Mouse (Mus musculus): ENCODE results near the gene Gm4553. TPM values are rescaled to one million over a fixed set of nuclear protein-coding genes. Genes with fewer than 3 reads are reported as not detected.
"Not testable (repeated sequence)": the region's sequence is repeated elsewhere in the genome, so short reads cannot be mapped to it uniquely, and the experiment has no call there.

Gm4553 gene
- polyA plus RNA-seq (2016; fragmentation: Nextera tagmentation; extraction: Ambion mirVana): not detected in 2 replicates

DNA sequence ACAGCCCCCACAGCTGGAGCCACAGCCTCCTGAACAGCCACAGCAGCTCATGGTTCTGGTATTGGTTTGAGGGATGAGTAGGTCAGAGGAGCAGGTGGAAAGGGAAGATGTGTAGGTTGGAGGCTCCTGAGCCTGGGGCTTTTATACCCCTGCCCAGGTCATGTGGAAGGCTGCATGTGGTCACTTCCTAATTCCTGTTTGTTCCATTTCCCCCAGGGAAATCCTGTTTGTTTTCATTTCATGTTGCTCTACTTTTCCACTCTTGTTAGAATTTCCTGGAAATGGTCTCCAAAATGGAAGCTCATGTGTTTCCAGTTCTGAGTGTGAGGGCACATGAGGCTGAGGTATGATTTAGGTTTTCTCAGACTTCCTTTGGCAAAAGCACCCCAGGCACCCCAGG is at the start of gene Gm4553:
TSS of gene Gm4553 (minus strand) at position 101 of the 400 bp plus-strand sequence.
- H3K36me3 ChIP-seq; H3K27ac ChIP-seq; ATAC-seq (ENCODE audit: insufficient number of reproducible peaks, insufficient read depth, low FRiP score, low TSS enrichment, low read depth): not testable (repeated sequence)

GRCm38 (mm10) chr7:142212136-142212535 is 46.6 kb upstream of the Gm4553 start:
- H3K27me3 ChIP-seq; H3K36me3 ChIP-seq; H3K9ac ChIP-seq (replicated peaks); H3K4me3 ChIP-seq (replicated peaks); H3K9me3 ChIP-seq; ATAC-seq (ENCODE audit: insufficient number of reproducible peaks, insufficient read depth, low FRiP score, low TSS enrichment, low read depth); H3K4me1 ChIP-seq (replicated peaks); H3K27ac ChIP-seq; H3K4me2 ChIP-seq: not testable (repeated sequence)
- 71% methylated on average over 1 of the region's 1 CpGs for WGBS

More for the DNA sequence above, at the start of gene Gm4553:
- H3K27me3 ChIP-seq; H3K4me2 ChIP-seq; H3K4me1 ChIP-seq (replicated peaks); H3K9ac ChIP-seq (replicated peaks); H3K9me3 ChIP-seq; H3K4me3 ChIP-seq (replicated peaks): not testable (repeated sequence)

GRCm38 (mm10) chr7:142211559-142211958 is 46.0 kb upstream of the Gm4553 start, which contains the start of gene Gm7579:
Gene Gm7579 (plus strand): TSS chr7:142211859.
- no peak within 1 kb of the TSS for H3K9ac ChIP-seq (replicated peaks)
- no peaks in the 10 kb centered on the region; the same call in 1 of the 2 replicates for H3K27me3 ChIP-seq
- no peaks in the 10 kb centered on the region for H3K4me1 ChIP-seq (replicated peaks)
- ATAC-seq (ENCODE audit: insufficient number of reproducible peaks, insufficient read depth, low FRiP score, low TSS enrichment, low read depth): no peak
- no peak within 1 kb of the TSS for H3K4me3 ChIP-seq (replicated peaks)
- 71% methylated on average over 1 of the region's 1 CpGs for WGBS
- no peak within 1 kb of the TSS for H3K4me2 ChIP-seq
- H3K27ac ChIP-seq: no peak within 1 kb of the TSS
- H3K36me3 ChIP-seq: no peaks in the 10 kb centered on the region
- no peaks in the 10 kb centered on the region for H3K9me3 ChIP-seq

- H3K27me3 ChIP-seq; H3K4me1 ChIP-seq (replicated peaks); H3K4me3 ChIP-seq (replicated peaks); H3K9me3 ChIP-seq; H3K27ac ChIP-seq; H3K9ac ChIP-seq (replicated peaks); H3K4me2 ChIP-seq; ATAC-seq (ENCODE audit: insufficient number of reproducible peaks, insufficient read depth, low FRiP score, low TSS enrichment, low read depth); H3K36me3 ChIP-seq: not testable (repeated sequence)
- WGBS: 79% methylated on average over 5 of the region's 5 CpGs
Observed at GRCm38 (mm10) chr7:142206891-142207290, 41.4 kb upstream of the Gm4553 start.

- Histone ChIP-seq H3K36me3 (no peaks in the 10 kb centered on the region), H3K9ac (replicated peaks) (no peak overlapping the region), H3K9me3 (no peaks in the 10 kb centered on the region), H3K4me3 (replicated peaks) (no peak overlapping the region), H3K4me1 (replicated peaks) (no peaks in the 10 kb centered on the region), H3K27me3 (no peaks in the 10 kb centered on the region; the same call in 1 of the 2 replicates), H3K27ac (no peak overlapping the region), H3K4me2 (no peak overlapping the region)
- no peak for ATAC-seq (ENCODE audit: insufficient number of reproducible peaks, insufficient read depth, low FRiP score, low TSS enrichment, low read depth)
Observed at GRCm38 (mm10) chr7:142205488-142205887, 39.9 kb upstream of the Gm4553 start.

DNA sequence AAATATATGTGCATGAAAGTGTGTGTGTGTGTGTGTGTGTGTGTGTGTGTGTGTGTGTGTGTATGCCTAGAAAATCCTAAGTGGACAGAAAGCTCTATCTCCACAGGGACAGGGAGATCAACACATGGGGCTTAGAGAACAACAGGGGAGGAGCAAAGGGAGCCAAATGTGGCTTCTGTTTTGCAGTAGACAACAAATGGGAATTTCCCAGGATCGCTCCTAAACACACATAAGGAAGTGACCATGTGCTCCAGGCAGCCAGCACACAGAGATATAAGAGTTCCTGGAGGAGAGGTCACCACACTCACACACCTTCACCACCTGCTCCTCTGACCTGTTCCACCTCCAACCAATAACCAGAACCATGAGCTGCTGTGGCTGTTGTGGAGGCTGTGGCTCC is 35.5 kb upstream of the Gm4553 start, which contains the start of gene Krtap5-3:
TSS of gene Krtap5-3 (plus strand) at position 301 of the 400 bp plus-strand sequence.
- WGBS: 39% methylated on average over 1 of the region's 1 CpGs
- Histone ChIP-seq H3K36me3 (no peaks in the 10 kb centered on the region), H3K4me2 (no peak within 1 kb of the TSS), H3K4me1 (replicated peaks) (no peaks in the 10 kb centered on the region), H3K4me3 (replicated peaks) (no peak within 1 kb of the TSS), H3K9ac (replicated peaks) (no peak within 1 kb of the TSS), H3K9me3 (no peaks in the 10 kb centered on the region), H3K27ac (no peak within 1 kb of the TSS), H3K27me3 (peaks cover 10% of the 10 kb centered on the region; the same call in 1 of the 2 replicates)
- ATAC-seq (ENCODE audit: insufficient number of reproducible peaks, insufficient read depth, low FRiP score, low TSS enrichment, low read depth): no peak

GRCm38 (mm10) chr7:142198748-142199147 is 33.2 kb upstream of the Gm4553 start:
- Histone ChIP-seq H3K27ac (no peak overlapping the region), H3K9me3 (no peaks in the 10 kb centered on the region), H3K9ac (replicated peaks) (no peak overlapping the region), H3K4me3 (replicated peaks) (no peak overlapping the region), H3K4me2 (no peak overlapping the region), H3K27me3 (peaks cover 10% of the 10 kb centered on the region; the same call in 1 of the 2 replicates), H3K4me1 (replicated peaks) (no peaks in the 10 kb centered on the region), H3K36me3 (no peaks in the 10 kb centered on the region)
- ATAC-seq (ENCODE audit: insufficient number of reproducible peaks, insufficient read depth, low FRiP score, low TSS enrichment, low read depth): no peak
- WGBS: 83% methylated on average over 2 of the region's 2 CpGs

GRCm38 (mm10) chr7:142190289-142190688 is 24.8 kb upstream of the Gm4553 start, which contains the start of gene Gm10153:
Gene Gm10153 (minus strand): TSS chr7:142190389.
- Histone ChIP-seq H3K36me3 (no peaks in the 10 kb centered on the region), H3K9ac (replicated peaks) (no peak within 1 kb of the TSS), H3K9me3 (no peaks in the 10 kb centered on the region), H3K4me1 (replicated peaks) (no peaks in the 10 kb centered on the region), H3K27me3 (peaks cover 7% of the 10 kb centered on the region; the same call in 1 of the 2 replicates), H3K27ac (no peak within 1 kb of the TSS), H3K4me3 (replicated peaks) (no peak within 1 kb of the TSS), H3K4me2 (no peak within 1 kb of the TSS)
- ATAC-seq (ENCODE audit: insufficient number of reproducible peaks, insufficient read depth, low FRiP score, low TSS enrichment, low read depth): no peak
- 48% methylated on average over 2 of the region's 2 CpGs for WGBS

- no peaks in the 10 kb centered on the region for H3K36me3 ChIP-seq
- WGBS: 81% methylated on average over 2 of the region's 2 CpGs
- H3K4me3 ChIP-seq (replicated peaks): no peak overlapping the region
- no peaks in the 10 kb centered on the region for H3K4me1 ChIP-seq (replicated peaks)
- H3K27ac ChIP-seq: no peak overlapping the region
- H3K4me2 ChIP-seq: no peak overlapping the region
- no peak for ATAC-seq (ENCODE audit: insufficient number of reproducible peaks, insufficient read depth, low FRiP score, low TSS enrichment, low read depth)
- peaks cover 7% of the 10 kb centered on the region; the same call in 1 of the 2 replicates for H3K27me3 ChIP-seq
- H3K9me3 ChIP-seq: no peaks in the 10 kb centered on the region
- no peak overlapping the region for H3K9ac ChIP-seq (replicated peaks)
Observed at GRCm38 (mm10) chr7:142188156-142188555, 22.6 kb upstream of the Gm4553 start.

DNA sequence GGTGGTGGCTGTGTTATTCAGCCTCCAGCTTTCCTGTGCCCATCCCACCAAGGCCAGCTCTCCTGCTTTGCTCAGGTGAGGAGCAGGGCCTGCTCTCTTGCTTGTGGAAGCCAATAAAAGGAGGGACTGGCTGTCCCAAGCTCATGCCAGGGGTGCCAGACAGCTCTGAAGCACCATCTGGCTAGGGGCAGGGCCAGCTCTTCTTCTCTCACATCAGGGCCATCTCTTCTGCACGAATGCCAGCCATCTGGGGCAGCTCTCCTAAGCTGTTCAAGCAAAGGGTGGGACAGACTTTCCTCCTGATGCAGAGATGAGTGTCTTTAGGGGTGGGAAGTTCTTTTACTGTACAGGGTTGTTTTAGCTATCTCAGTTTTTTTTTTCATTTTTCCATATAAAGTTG is 15.5 kb upstream of the Gm4553 start:
- H3K36me3 ChIP-seq: no peaks in the 10 kb centered on the region
- H3K4me2 ChIP-seq: no peak overlapping the region
- no peak overlapping the region for H3K4me3 ChIP-seq (replicated peaks)
- no peak overlapping the region for H3K9ac ChIP-seq (replicated peaks)
- H3K9me3 ChIP-seq: no peaks in the 10 kb centered on the region
- H3K27ac ChIP-seq: no peak overlapping the region
- H3K27me3 ChIP-seq: no peaks in the 10 kb centered on the region
- no peak for ATAC-seq (ENCODE audit: insufficient number of reproducible peaks, insufficient read depth, low FRiP score, low TSS enrichment, low read depth)
- H3K4me1 ChIP-seq (replicated peaks): no peaks in the 10 kb centered on the region
- 55% methylated on average over 1 of the region's 1 CpGs for WGBS

GRCm38 (mm10) chr7:142178685-142179084 is 13.1 kb upstream of the Gm4553 start:
- Histone ChIP-seq H3K27ac (no peak overlapping the region), H3K9me3 (no peaks in the 10 kb centered on the region), H3K36me3 (no peaks in the 10 kb centered on the region), H3K4me2 (no peak overlapping the region), H3K27me3 (no peaks in the 10 kb centered on the region), H3K9ac (replicated peaks) (no peak overlapping the region), H3K4me1 (replicated peaks) (no peaks in the 10 kb centered on the region), H3K4me3 (replicated peaks) (no peak overlapping the region)
- WGBS: 74% methylated on average over 1 of the region's 1 CpGs
- no peak for ATAC-seq (ENCODE audit: insufficient number of reproducible peaks, insufficient read depth, low FRiP score, low TSS enrichment, low read depth)

GRCm38 (mm10) chr7:142175905-142176304 is 10.4 kb upstream of the Gm4553 start, which contains the start of gene Krtap5-2:
Gene Krtap5-2 (minus strand): TSS chr7:142176005.
- not testable (repeated sequence) for H3K27ac ChIP-seq; ATAC-seq (ENCODE audit: insufficient number of reproducible peaks, insufficient read depth, low FRiP score, low TSS enrichment, low read depth); H3K4me3 ChIP-seq (replicated peaks); H3K4me2 ChIP-seq; H3K4me1 ChIP-seq (replicated peaks); H3K9ac ChIP-seq (replicated peaks); H3K27me3 ChIP-seq; H3K36me3 ChIP-seq; H3K9me3 ChIP-seq
